Mouse (Mus musculus) limb, embryonic 14.5 days (tissue): ENCODE measurements around the gene Pmm2. TPM values are rescaled to one million over a fixed set of nuclear protein-coding genes. Genes with fewer than 3 reads are reported as not detected.

Source experiments
- ATAC-seq: fragments of 200-750 bp; cut with Nextera tagmentation; 2 replicates; pipeline ENCODE4 v1.8.0; 2017; ENCODE audit warnings: low read depth, moderate number of reproducible peaks, moderate TSS enrichment; ENCODE audit not compliant: low FRiP score
- DNase-seq: peaks from one replicate; pipeline ENCODE4 v3.0.0-alpha.2; 2015; ENCODE audit warnings: low spot score
- H3K27ac ChIP-seq: fragments of 300-500 bp; sonication (generic); replicated peaks from 2 replicates; pipeline ENCODE4 v1.5.1; 2014; ENCODE audit warnings: low read depth, mild to moderate bottlenecking, low read length, moderate library complexity, mixed read lengths
- H3K27me3 ChIP-seq: fragments of 300-500 bp; sonication (generic); 2 replicates; pipeline ENCODE4 v1.6.1; 2014; ENCODE audit warnings: low read length, mixed read lengths; ENCODE audit not compliant: control insufficient read depth, insufficient read depth
- H3K36me3 ChIP-seq: fragments of 300-500 bp; sonication (generic); 2 replicates; pipeline ENCODE4 v1.6.1; 2014; ENCODE audit warnings: mild to moderate bottlenecking, low read length, moderate library complexity, mixed read lengths; ENCODE audit not compliant: control insufficient read depth, insufficient read depth
- H3K4me1 ChIP-seq: fragments of 300-500 bp; sonication (generic); 2 replicates; pipeline ENCODE4 v1.6.1; 2014; ENCODE audit warnings: antibody characterized with exemption, low read length, mixed read lengths; ENCODE audit not compliant: control insufficient read depth, insufficient read depth
- H3K4me2 ChIP-seq: fragments of 300-500 bp; sonication (generic); replicated peaks from 2 replicates; pipeline ENCODE4 v1.6.1; 2014; ENCODE audit warnings: low read depth, mild to moderate bottlenecking, low read length, moderate library complexity; ENCODE audit not compliant: severe bottlenecking
- H3K4me3 ChIP-seq: fragments of 300-500 bp; sonication (generic); replicated peaks from 2 replicates; pipeline ENCODE4 v1.5.1; 2014; ENCODE audit warnings: low read length
- H3K9ac ChIP-seq: fragments of 300-500 bp; sonication (generic); 2 replicates; pipeline ENCODE4 v1.6.1; 2014; ENCODE audit warnings: mild to moderate bottlenecking, low read depth, low read length, moderate library complexity; ENCODE audit not compliant: severe bottlenecking
- H3K9me3 ChIP-seq: fragments of 300-500 bp; sonication (generic); 2 replicates; pipeline ENCODE4 v1.6.1; 2016; ENCODE audit warnings: low read length; ENCODE audit not compliant: control insufficient read depth
- POLR2A ChIP-seq: fragments of 200-500 bp; IDR thresholded peaks from 2 replicates; pipeline ENCODE4 v1.8.0; 2012; ENCODE audit warnings: inconsistent platforms, mild to moderate bottlenecking, moderate library complexity, borderline replicate concordance; ENCODE audit not compliant: insufficient read depth, insufficient read length; ENCODE audit errors: extremely low read depth
- WGBS: fragments of 180-500 bp; shearing (Covaris S2); extraction: QIAGEN DNeasy Blood & Tissue Kit; methylation state at CpG from one replicate; pipeline ENCODE4 v1.1.7; 2014; 5-methylcytosine and 5-hydroxymethylcytosine counted together
- polyA plus RNA-seq, 2 experiments: library from polyadenylated mRNA; depleted of rRNA in 1 of 2; stranded (reverse) in 1 of 2; unstranded in 1 of 2; fragments of >200 nt; fragmentation: Nextera tagmentation in 1 of 2; extraction: Ambion mirVana in 1 of 2; gene quantifications; 2 replicates each; pipeline versions ENCODE4 v1.2.1 to v1.2.3; 2012 to 2014

Gene Pmm2
- polyA plus RNA-seq, 2 experiments: 46.1 to 61.0 TPM

- no peak for ATAC-seq
- peaks cover 10% of the 10 kb centered on the region for H3K36me3 ChIP-seq
- no peak for DNase-seq
- TF ChIP-seq POLR2A: no peak
- H3K4me3 ChIP-seq: no peak overlapping the region
- H3K9ac ChIP-seq: no peak overlapping the region
- WGBS: 46% methylated on average over 3 of the region's 3 CpGs
- H3K4me1 ChIP-seq: no peaks in the 10 kb centered on the region
- H3K27me3 ChIP-seq: no peaks in the 10 kb centered on the region
- no peak overlapping the region for H3K4me2 ChIP-seq
- no peak overlapping the region for H3K27ac ChIP-seq
- no peaks in the 10 kb centered on the region for H3K9me3 ChIP-seq
Observed at GRCm38 (mm10) chr16:8610397-8610796, 27.1 kb upstream of the Pmm2 start.

GRCm38 (mm10) chr16:8612214-8613005 lies 25.1 kb upstream of the Pmm2 start:
- no peak for TF ChIP-seq POLR2A
- no peaks in the 10 kb centered on the region for H3K27me3 ChIP-seq
- no peak overlapping the region for H3K4me2 ChIP-seq
- no peak overlapping the region for H3K27ac ChIP-seq
- peaks cover 8% of the 10 kb centered on the region; the same call in 1 of the 2 replicates for H3K36me3 ChIP-seq
- H3K4me3 ChIP-seq: no peak overlapping the region
- no peak overlapping the region for H3K9ac ChIP-seq
- ATAC-seq (no peak), DNase-seq (no peak)
- no peaks in the 10 kb centered on the region for H3K4me1 ChIP-seq
- no peaks in the 10 kb centered on the region for H3K9me3 ChIP-seq
- 91% methylated on average over 8 of the region's 8 CpGs for WGBS

- H3K36me3 ChIP-seq: peaks cover 8% of the 10 kb centered on the region; the same call in 1 of the 2 replicates
- no peak overlapping the region for H3K9ac ChIP-seq
- DNase-seq: no peak
- no peak overlapping the region for H3K4me2 ChIP-seq
- TF ChIP-seq POLR2A: no peak
- 85% methylated on average over 4 of the region's 4 CpGs for WGBS
- no peak for ATAC-seq
- H3K27ac ChIP-seq: no peak overlapping the region
- H3K4me3 ChIP-seq: no peak overlapping the region
- H3K27me3 ChIP-seq: no peaks in the 10 kb centered on the region
- no peaks in the 10 kb centered on the region for H3K4me1 ChIP-seq
- no peaks in the 10 kb centered on the region for H3K9me3 ChIP-seq
Observed at GRCm38 (mm10) chr16:8613039-8613438, 24.4 kb upstream of the Pmm2 start.

GRCm38 (mm10) chr16:8613447-8613846 lies 24.0 kb upstream of the Pmm2 start:
- ATAC-seq (no peak), DNase-seq (no peak)
- Histone ChIP-seq H3K4me2 (no peak overlapping the region), H3K36me3 (peaks cover 10% of the 10 kb centered on the region; the same call in 1 of the 2 replicates), H3K9me3 (no peaks in the 10 kb centered on the region), H3K4me1 (no peaks in the 10 kb centered on the region), H3K27me3 (no peaks in the 10 kb centered on the region), H3K9ac (no peak overlapping the region), H3K4me3 (no peak overlapping the region), H3K27ac (no peak overlapping the region)
- no peak for TF ChIP-seq POLR2A
- WGBS: 85% methylated on average over 3 of the region's 3 CpGs

GRCm38 (mm10) chr16:8619659-8620314 lies 17.7 kb upstream of the Pmm2 start:
- Histone ChIP-seq H3K27ac (no peak overlapping the region), H3K4me1 (no peaks in the 10 kb centered on the region; the same call in 1 of the 2 replicates), H3K36me3 (peaks cover 15% of the 10 kb centered on the region), H3K9ac (no peak overlapping the region), H3K4me2 (no peak overlapping the region), H3K27me3 (no peaks in the 10 kb centered on the region), H3K9me3 (no peaks in the 10 kb centered on the region), H3K4me3 (no peak overlapping the region)
- no peak for TF ChIP-seq POLR2A
- WGBS: 57% methylated on average over 10 of the region's 10 CpGs
- ATAC-seq (no peak), DNase-seq (no peak)
